Mouse (Mus musculus) stomach, embryonic 15.5 days (tissue): ENCODE results near the gene 5031439G07Rik. TPM values are rescaled to one million over a fixed set of nuclear protein-coding genes. Genes with fewer than 3 reads are reported as not detected.
"Not testable (repeated sequence)": the region's sequence is repeated elsewhere in the genome, so short reads cannot be mapped to it uniquely, and the experiment has no call there.

Experiments used
- ATAC-seq: fragments of 200-750 bp; cut with Nextera tagmentation; 2 replicates; pipeline ENCODE4 v1.8.0; 2017; ENCODE audit warnings: low read depth, moderate number of reproducible peaks, moderate TSS enrichment; ENCODE audit not compliant: insufficient read depth, low FRiP score
- H3K27ac ChIP-seq: fragments of 300-500 bp; sonication (generic); 2 replicates; pipeline ENCODE4 v1.5.1; 2015; ENCODE audit warnings: mild to moderate bottlenecking, inconsistent platforms
- H3K27me3 ChIP-seq: fragments of 300-500 bp; sonication (generic); replicated peaks from 2 replicates; pipeline ENCODE4 v1.6.1; 2015; ENCODE audit warnings: inconsistent platforms
- H3K36me3 ChIP-seq: fragments of 300-500 bp; sonication (generic); 2 replicates; pipeline ENCODE4 v1.6.1; 2015; ENCODE audit warnings: inconsistent platforms
- H3K4me1 ChIP-seq: fragments of 300-500 bp; sonication (generic); 2 replicates; pipeline ENCODE4 v1.6.1; 2015; ENCODE audit warnings: inconsistent platforms
- H3K4me2 ChIP-seq: fragments of 300-500 bp; sonication (generic); 2 replicates; pipeline ENCODE4 v1.6.1; 2015; ENCODE audit warnings: mild to moderate bottlenecking, inconsistent platforms
- H3K4me3 ChIP-seq: fragments of 300-500 bp; sonication (generic); replicated peaks from 2 replicates; pipeline ENCODE4 v1.5.1; 2015; ENCODE audit warnings: inconsistent platforms
- H3K9ac ChIP-seq: fragments of 300-500 bp; sonication (generic); 2 replicates; pipeline ENCODE4 v1.6.1; 2015; ENCODE audit warnings: inconsistent platforms
- H3K9me3 ChIP-seq: fragments of 300-500 bp; sonication (generic); 2 replicates; pipeline ENCODE4 v1.6.1; 2016; ENCODE audit warnings: inconsistent platforms
- WGBS: fragments of 180-500 bp; shearing (Covaris S2); methylation state at CpG from one replicate; pipeline ENCODE4 v1.1.7; 2015; 5-methylcytosine and 5-hydroxymethylcytosine counted together
- polyA plus RNA-seq: library from polyadenylated mRNA; unstranded; fragments of >200 nt; fragmentation: Nextera tagmentation; extraction: Ambion mirVana; gene quantifications from 2 replicates; pipeline ENCODE4 v1.2.1, GENCODE M21; 2015

5031439G07Rik gene
- 13.7 and 16.2 TPM in 2 replicates for polyA plus RNA-seq

- ATAC-seq = peak; percentile 89
- H3K27ac ChIP-seq = peak within 1 kb of the TSS; percentile 73
- WGBS = 2% methylated on average over 59 of the region's 59 CpGs
Measured at GRCm38 (mm10) chr15:84987874-84988825, at the start of gene 5031439G07Rik. Gene 5031439G07Rik (minus strand): TSS chr15:84988551.

DNA sequence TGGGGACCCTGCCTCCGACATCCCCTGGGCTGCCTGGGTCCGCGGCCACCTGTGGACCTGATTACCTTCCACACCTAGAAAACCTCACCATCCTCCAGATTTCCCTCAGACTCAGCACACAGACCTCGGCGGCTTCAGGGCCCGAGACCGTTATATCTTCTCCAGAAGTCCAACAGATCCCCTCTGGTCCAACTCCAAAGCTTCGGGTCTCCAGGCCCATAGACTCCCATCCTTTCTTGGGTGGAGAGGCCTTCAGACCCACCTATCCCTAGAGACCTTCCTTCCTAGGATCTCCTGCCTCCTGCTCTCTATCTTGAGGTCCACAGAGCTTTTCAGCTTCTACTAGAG lies 49.0 kb upstream of the 5031439G07Rik start:
- WGBS = 2% methylated on average over 8 of the region's 8 CpGs
- H3K27ac ChIP-seq = peak overlapping the region; percentile 71

More at GRCm38 (mm10) chr15:84987874-84988825, at the start of gene 5031439G07Rik:
- Histone ChIP-seq H3K36me3 (no peaks in the 10 kb centered on the region), H3K4me2 (peak within 1 kb of the TSS; percentile 88), H3K4me1 (peaks cover 22% of the 10 kb centered on the region), H3K27me3 (no peaks in the 10 kb centered on the region), H3K4me3 (peak within 1 kb of the TSS; percentile 78), H3K9ac (peak within 1 kb of the TSS; percentile 85), H3K9me3 (no peaks in the 10 kb centered on the region)

GRCm38 (mm10) chr15:85036566-85037342 lies 48.4 kb upstream of the 5031439G07Rik start:
- Histone ChIP-seq H3K27me3 (no peaks in the 10 kb centered on the region), H3K4me1 (peaks cover 20% of the 10 kb centered on the region), H3K9me3 (no peaks in the 10 kb centered on the region), H3K4me3 (peak overlapping the region; percentile 86), H3K9ac (peak overlapping the region; percentile 87), H3K36me3 (no peaks in the 10 kb centered on the region), H3K4me2 (peak overlapping the region; percentile 91), H3K27ac (peak overlapping the region; percentile 91)
- WGBS = under 1% methylated on average over 74 of the region's 75 CpGs
- ATAC-seq = peak; percentile 91

More for the DNA sequence above, 49.0 kb upstream of the 5031439G07Rik start:
- H3K36me3 ChIP-seq = no peaks in the 10 kb centered on the region
- peak overlapping the region; percentile 86 for H3K4me3 ChIP-seq
- H3K9me3 ChIP-seq = no peaks in the 10 kb centered on the region
- H3K9ac ChIP-seq = peak overlapping the region; percentile 87
- no peaks in the 10 kb centered on the region for H3K27me3 ChIP-seq
- H3K4me2 ChIP-seq = peak overlapping the region; percentile 91
- H3K4me1 ChIP-seq = peaks cover 23% of the 10 kb centered on the region
- ATAC-seq = no peak; the same call in 1 of the 2 replicates

DNA sequence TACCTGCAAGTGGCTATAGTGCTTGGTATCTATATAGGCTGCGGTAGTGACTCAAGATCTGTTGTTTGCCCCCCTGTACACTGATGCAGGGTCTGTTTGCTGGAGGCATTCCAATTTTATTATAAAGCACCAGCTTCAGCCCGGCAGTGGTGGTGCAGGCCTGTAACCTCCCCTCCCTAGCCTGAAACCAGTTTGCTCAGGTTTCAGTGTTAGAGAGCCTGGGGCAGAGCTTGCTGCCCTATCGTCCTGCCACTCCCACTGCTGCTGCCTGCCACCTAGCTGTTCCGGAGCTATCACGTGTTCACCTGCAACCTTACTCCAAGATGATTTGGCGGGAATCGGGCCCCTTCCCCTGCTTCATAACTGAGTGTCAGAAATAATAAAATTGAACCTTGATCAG lies 45.6 kb upstream of the 5031439G07Rik start:
- not testable (repeated sequence) for H3K4me3 ChIP-seq, H3K27me3 ChIP-seq, H3K36me3 ChIP-seq, H3K4me2 ChIP-seq, H3K9me3 ChIP-seq, ATAC-seq, H3K9ac ChIP-seq
- WGBS = 35% methylated on average over 7 of the region's 7 CpGs
- H3K27ac ChIP-seq = peak overlapping the region; percentile 66
- H3K4me1 ChIP-seq = peaks cover 19% of the 10 kb centered on the region

GRCm38 (mm10) chr15:85031866-85032265 lies 43.5 kb upstream of the 5031439G07Rik start:
- no peak overlapping the region for H3K4me3 ChIP-seq
- H3K27ac ChIP-seq = no peak overlapping the region
- no peak for ATAC-seq
- no peaks in the 10 kb centered on the region for H3K36me3 ChIP-seq
- H3K4me1 ChIP-seq = peaks cover 7% of the 10 kb centered on the region; the same call in 1 of the 2 replicates
- H3K4me2 ChIP-seq = no peak overlapping the region
- 81% methylated on average over 3 of the region's 3 CpGs for WGBS
- no peak overlapping the region for H3K9ac ChIP-seq
- no peaks in the 10 kb centered on the region for H3K9me3 ChIP-seq
- no peaks in the 10 kb centered on the region for H3K27me3 ChIP-seq

DNA sequence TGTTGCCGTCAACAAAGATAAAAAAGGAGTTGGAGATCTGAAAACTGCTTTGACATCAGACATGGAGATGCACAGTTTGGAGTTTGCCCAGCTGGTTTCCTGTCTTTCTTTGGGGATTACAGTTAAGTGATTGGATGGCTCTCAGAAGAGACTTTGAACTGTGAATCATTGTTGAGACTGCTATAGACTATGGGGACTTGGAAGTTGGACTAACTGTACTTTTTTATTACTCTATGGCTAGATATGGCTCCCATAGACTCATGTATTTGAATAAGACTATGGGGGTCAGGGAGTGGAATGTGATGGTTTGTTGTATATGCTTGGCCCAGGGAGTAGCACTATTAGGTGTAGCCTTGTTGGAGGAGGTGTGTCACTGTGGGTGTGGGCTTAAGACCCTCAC lies 42.3 kb upstream of the 5031439G07Rik start:
- not testable (repeated sequence) for H3K4me3 ChIP-seq, H3K36me3 ChIP-seq, H3K27me3 ChIP-seq, H3K4me1 ChIP-seq, H3K4me2 ChIP-seq, ATAC-seq, H3K9ac ChIP-seq, H3K9me3 ChIP-seq, H3K27ac ChIP-seq
- WGBS = 68% methylated on average over 1 of the region's 1 CpGs

DNA sequence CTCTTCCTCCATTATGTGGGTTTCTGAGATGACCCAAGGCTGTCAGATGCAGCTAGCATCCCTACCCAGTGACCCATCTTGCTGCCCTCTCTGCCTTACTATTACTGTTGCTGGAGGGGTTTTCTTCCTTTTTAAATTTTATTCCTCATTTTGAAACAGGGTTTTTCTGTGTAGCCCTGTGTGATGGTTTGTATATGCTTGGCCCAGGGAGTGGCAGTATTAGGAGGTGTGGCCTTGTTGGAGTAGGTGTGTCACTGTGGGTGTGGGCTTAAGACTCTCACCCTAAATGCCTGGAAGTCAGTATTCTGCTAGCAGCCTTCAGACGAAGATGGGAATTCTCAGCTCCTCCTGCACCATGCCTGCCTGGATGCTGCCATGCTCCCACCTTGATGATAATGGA lies 40.3 kb upstream of the 5031439G07Rik start, which contains the start of gene Fam118a:
Gene Fam118a, plus strand, starts transcription at position 301 of the 400 bp plus-strand sequence.
- not testable (repeated sequence) for ATAC-seq, H3K36me3 ChIP-seq, H3K27me3 ChIP-seq, H3K4me3 ChIP-seq, H3K27ac ChIP-seq, H3K4me2 ChIP-seq, H3K9ac ChIP-seq, H3K9me3 ChIP-seq, H3K4me1 ChIP-seq
- WGBS = 48% methylated on average over 1 of the region's 1 CpGs

DNA sequence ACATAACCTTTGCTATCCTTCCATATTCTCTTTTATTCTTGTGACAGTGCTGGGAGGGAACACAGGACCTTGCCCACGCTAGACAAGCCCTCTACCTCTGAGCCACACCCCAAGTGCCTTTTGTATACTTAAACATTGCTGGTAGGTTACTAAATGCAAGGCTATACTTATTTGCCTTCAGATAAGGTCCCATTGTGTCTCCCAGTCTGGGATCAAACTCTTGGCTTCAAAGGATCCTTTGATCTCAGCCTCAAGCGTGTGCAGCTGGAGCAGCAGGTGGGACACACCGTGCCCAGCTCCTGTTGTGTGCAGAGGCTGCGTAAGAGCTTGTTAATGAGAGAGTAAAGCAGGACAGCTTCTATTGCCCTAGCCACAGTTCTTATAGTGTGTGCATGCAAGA lies 39.4 kb upstream of the 5031439G07Rik start:
- no peak overlapping the region for H3K27ac ChIP-seq
- H3K4me2 ChIP-seq = no peak overlapping the region

GRCm38 (mm10) chr15:85026197-85026596 lies 37.8 kb upstream of the 5031439G07Rik start:
- Histone ChIP-seq H3K27ac (no peak overlapping the region), H3K9me3 (no peaks in the 10 kb centered on the region), H3K4me1 (no peaks in the 10 kb centered on the region), H3K9ac (no peak overlapping the region), H3K36me3 (no peaks in the 10 kb centered on the region), H3K4me3 (no peak overlapping the region), H3K27me3 (no peaks in the 10 kb centered on the region), H3K4me2 (no peak overlapping the region)
- 78% methylated on average over 4 of the region's 4 CpGs for WGBS
- ATAC-seq = no peak

More for the DNA sequence above, 39.4 kb upstream of the 5031439G07Rik start:
- H3K4me3 ChIP-seq = no peak overlapping the region
- no peaks in the 10 kb centered on the region for H3K4me1 ChIP-seq
- no peaks in the 10 kb centered on the region for H3K27me3 ChIP-seq
- no peaks in the 10 kb centered on the region for H3K9me3 ChIP-seq
- 46% methylated on average over 4 of the region's 4 CpGs for WGBS
- no peak overlapping the region for H3K9ac ChIP-seq
- H3K36me3 ChIP-seq = no peaks in the 10 kb centered on the region
- ATAC-seq = peak; percentile 82

DNA sequence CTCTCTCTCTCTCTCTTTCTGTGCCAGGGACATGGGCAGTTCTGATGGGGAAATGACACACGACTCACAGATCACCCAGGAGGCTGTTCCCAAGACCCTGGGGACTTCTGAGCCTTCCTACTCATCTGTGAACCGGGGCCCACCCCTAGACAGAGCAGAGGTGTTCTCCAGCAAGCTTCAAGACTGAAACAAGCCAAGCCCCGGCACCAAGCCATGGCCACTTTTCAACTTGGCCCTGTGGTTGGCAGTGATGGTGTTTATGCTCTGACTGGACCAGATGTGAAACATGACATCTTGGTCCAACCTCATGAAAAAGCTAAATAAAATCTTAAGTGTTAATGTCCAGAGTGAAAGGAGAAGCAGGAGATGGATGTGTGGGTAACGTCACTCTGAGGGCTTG lies 33.9 kb upstream of the 5031439G07Rik start:
- Histone ChIP-seq H3K9me3 (no peaks in the 10 kb centered on the region), H3K27ac (no peak overlapping the region), H3K4me1 (peaks cover 2% of the 10 kb centered on the region), H3K4me2 (no peak overlapping the region), H3K9ac (no peak overlapping the region), H3K4me3 (no peak overlapping the region), H3K27me3 (no peaks in the 10 kb centered on the region), H3K36me3 (no peaks in the 10 kb centered on the region)
- WGBS = 68% methylated on average over 4 of the region's 4 CpGs
- ATAC-seq = no peak

DNA sequence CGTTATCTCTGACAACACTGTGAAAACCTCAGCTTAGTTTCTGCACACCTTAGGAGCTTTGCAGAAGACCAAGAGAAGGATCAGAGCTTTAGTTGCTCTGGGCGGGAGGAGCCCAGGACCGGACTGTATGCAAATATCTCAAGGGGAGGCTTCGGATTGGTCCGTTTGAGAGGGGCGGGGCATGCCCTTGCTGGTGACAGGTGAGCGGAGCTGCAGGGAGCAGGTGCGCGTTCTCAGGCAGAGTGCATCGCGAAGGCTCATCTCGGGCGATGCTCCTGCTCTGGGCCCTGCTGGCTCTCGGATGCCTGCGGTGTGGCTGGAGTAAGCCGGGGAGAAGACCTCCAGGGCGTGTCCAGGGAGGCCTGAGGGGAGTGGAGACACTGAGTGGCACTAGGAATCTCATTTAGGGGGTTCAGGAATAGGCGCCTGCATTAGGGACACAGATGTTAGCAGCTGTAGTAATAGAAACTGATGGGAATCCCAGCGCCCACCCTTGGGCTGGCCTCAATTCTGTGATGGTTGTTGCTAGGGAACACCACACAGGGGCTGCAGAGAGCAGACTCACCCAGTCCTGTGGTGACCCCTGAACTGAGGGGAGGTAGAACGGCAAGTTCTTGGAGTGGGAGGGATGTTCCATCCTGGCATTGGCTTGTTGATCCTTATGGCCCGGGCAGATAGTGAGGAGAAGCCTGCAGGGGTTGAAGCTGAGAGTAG lies 28.8 kb upstream of the 5031439G07Rik start, which contains the start of gene Upk3a:
Gene Upk3a, plus strand, starts transcription at position 191 of the 714 bp plus-strand sequence.
- peak; percentile 59; the same call in 1 of the 2 replicates for ATAC-seq
- Histone ChIP-seq H3K9me3 (no peaks in the 10 kb centered on the region), H3K4me1 (peaks cover 16% of the 10 kb centered on the region), H3K36me3 (no peaks in the 10 kb centered on the region), H3K4me3 (no peak within 1 kb of the TSS), H3K9ac (no peak within 1 kb of the TSS), H3K27me3 (no peaks in the 10 kb centered on the region), H3K27ac (no peak within 1 kb of the TSS), H3K4me2 (peak within 1 kb of the TSS; percentile 21; the same call in 1 of the 2 replicates)
- 7% methylated on average over 21 of the region's 21 CpGs for WGBS
